Mouse (Mus musculus) erythroblast, adult 5-6 weeks (primary cell): Measurements from ENCODE around the gene Clec9a. TPM values are rescaled to one million over a fixed set of nuclear protein-coding genes. Genes with fewer than 3 reads are reported as not detected.

Experiments used
- ATAC-seq: replicated peaks from 2 replicates; pipeline ENCODE4 v1.8.0; 2016; ENCODE audit warnings: moderate number of reproducible peaks, mild to moderate bottlenecking, moderate TSS enrichment, inconsistent platforms; ENCODE audit not compliant: poor library complexity, low FRiP score, severe bottlenecking
- total RNA-seq, 2 experiments: library from RNA; stranded (forward) in 1 of 2; stranded (reverse) in 1 of 2; fragments of 150-400 nt in 1 of 2; fragments of 200-764, 138-1000 nt in 1 of 2; gene quantifications; 2 replicates each; pipeline versions ENCODE4 v1.2.3 to v1.2.4; 2015 to 2017; ENCODE audit warnings: low replicate concordance in 2 of 2

Gene Clec9a
- 0.63 TPM in 1 of 2 replicates, not detected in the other for total RNA-seq (2015; ENCODE audit: low replicate concordance)
- 2.0 and 6.6 TPM in 2 replicates for total RNA-seq (2017; ENCODE audit: low replicate concordance)

- no peak for ATAC-seq
Measured at GRCm38 (mm10) chr6:129408562-129408961, at the start of gene Clec9a. TSS of gene Clec9a (plus strand) at chr6:129408862.

- no peak for ATAC-seq
Measured at GRCm38 (mm10) chr6:129359515-129359914, 49.1 kb upstream of the Clec9a start.

GRCm38 (mm10) chr6:129363942-129364341 lies 44.7 kb upstream of the Clec9a start:
- ATAC-seq: no peak

- ATAC-seq: peak; percentile 77
Measured at GRCm38 (mm10) chr6:129365959-129366359, 42.7 kb upstream of the Clec9a start.

DNA sequence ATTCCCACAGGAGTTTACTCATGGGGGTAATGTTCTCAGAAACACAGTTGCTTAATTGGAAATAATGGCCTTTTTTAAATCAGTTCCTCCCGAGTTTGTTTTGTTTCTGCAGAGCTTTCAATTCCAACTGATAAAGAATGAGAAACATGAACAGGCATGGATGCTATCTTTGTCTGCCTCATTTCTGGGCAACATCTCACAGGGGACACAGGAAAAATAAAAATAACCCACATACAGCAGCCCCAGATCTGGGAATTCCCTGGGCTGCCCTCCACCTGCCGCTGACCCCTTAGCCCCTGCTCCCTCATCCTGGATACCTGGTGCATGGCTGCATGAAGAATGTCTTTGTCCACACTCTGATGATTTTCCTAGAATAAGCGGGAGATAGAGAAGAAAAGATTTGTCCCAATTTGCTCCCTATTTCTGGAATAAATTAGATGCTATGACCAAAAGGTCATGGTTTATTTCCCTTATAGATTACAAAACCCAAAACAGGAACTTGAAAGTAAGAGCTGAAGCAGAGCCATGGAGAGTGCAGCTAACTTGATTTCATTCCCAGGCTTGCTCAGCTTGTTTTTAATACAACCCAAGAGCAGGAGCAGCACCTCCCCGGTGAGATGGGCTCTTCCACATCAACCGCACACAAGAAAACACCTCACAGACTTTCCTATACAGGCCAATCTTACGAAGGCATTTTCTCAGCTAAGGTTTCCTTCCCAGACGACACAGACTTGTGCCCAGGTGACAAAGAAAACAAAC lies 39.1 kb upstream of the Clec9a start:
- ATAC-seq: no peak

DNA sequence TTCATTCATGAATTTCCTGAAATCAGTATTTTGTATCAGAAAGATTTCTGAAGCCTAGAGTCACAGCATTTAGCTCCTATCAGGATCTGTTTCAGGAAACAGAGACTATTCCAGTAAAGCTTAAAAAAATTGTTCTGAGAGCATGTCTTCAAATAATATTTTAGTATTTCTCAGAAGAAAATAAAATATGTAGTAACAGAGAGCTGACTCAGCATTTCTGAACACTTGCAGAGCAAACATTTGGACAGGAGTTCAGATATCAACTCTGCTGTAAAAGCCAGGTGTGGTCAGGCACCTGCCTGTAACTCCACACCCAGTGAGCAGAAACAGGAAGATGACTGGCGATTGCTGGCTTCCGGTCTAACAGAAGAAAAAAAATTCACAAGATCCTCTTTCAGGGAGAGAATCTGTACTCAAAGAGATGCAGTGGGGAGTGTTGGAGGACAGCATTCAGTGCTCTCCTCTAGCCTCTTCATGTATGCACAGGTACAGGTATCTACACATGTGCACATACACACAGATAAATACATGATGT lies 33.7 kb upstream of the Clec9a start:
- no peak for ATAC-seq

GRCm38 (mm10) chr6:129380454-129380853 lies 28.2 kb upstream of the Clec9a start:
- ATAC-seq: no peak

DNA sequence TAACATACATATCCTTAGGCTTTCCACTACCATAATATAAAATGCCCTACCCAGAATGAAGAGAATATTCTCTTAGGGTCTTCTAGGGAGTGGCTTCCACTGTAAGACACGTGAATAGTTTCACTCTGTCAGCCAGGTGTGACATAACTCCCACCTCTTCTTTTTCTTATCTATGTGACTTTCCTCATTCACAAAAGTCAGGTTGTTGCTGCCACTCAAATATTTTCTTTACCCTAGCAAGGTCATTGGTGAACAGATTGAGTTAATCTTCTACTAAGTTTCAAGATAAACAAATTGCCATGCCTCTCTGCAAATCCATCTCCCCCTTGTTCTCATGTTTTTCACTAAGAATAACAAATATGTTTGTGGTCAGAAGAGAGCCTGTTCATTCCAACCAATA lies 26.9 kb upstream of the Clec9a start:
- no peak for ATAC-seq

GRCm38 (mm10) chr6:129383466-129383865 lies 25.2 kb upstream of the Clec9a start:
- no peak for ATAC-seq

DNA sequence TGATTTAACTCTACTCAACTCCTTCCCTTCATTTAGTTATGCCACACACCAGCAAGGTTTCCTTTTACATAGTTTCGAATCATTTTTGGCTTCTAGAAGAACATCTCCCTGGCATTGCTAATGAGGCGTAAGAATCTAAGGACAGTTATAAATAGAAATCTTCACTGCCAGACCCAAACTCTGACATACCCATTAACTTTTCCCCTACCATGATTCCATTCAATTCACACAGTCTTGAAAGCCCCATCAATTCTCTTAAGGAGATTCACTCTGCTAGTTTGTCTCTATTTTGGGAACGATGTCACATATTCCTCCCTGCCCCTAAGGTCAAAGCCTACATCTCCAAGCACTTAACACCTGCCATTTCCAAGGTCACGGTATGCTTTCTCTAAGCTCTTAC lies 23.7 kb upstream of the Clec9a start:
- no peak for ATAC-seq

- ATAC-seq: no peak
Measured at GRCm38 (mm10) chr6:129385774-129386173, 22.9 kb upstream of the Clec9a start, which contains the start of gene Clec12b. TSS of gene Clec12b (minus strand) at chr6:129385874.

- no peak for ATAC-seq
Measured at GRCm38 (mm10) chr6:129393087-129393720, 15.5 kb upstream of the Clec9a start.

DNA sequence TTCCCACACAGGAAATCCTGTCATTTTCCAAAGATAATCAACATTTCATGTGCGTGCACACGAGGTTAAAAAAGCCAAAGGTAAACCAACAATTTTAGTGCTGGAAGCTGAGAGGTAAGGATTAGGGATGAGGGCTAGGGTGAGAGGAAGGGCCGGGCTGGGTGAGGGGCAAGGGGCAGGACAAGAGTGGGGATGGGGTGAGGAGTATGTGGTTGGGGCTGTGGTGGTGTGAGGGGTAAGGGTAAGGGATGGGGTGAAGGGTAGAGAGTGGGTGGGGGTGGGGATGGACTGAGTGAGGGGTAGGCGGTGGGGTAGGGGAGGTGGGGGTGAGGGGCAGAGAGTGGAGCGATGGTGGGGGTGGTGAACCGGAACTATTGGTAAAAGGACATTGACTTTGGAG lies 14.9 kb upstream of the Clec9a start:
- ATAC-seq: no peak

- no peak for ATAC-seq
Measured at GRCm38 (mm10) chr6:129396997-129397396, 11.7 kb upstream of the Clec9a start, which contains the start of gene Clec1b. TSS of gene Clec1b (plus strand) at chr6:129397297.

DNA sequence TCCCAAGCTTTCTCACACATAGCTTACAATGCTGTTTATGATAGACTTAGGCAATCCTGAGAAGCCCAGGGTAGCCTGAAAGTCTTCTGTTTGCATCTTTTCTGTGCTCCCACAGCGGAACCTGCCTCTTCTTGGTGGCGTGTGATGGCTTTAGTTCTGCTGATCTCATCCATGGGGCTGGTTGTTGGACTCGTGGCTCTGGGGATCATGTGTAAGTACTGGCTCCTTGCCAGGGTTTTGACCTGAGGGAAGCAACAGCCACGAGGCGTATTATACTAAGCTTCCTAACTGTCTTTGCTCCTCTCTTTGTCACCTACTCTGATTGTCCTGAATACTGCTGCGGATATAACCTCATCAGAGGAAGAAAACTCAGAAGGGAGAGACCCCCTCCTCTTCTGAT lies 8.7 kb upstream of the Clec9a start:
- peak; percentile 35; the same call in 1 of the 2 replicates for ATAC-seq

- no peak for ATAC-seq
Measured at GRCm38 (mm10) chr6:129402404-129402803, 6.3 kb upstream of the Clec9a start.

- no peak for ATAC-seq
Measured at GRCm38 (mm10) chr6:129403391-129403790, 5.3 kb upstream of the Clec9a start.

DNA sequence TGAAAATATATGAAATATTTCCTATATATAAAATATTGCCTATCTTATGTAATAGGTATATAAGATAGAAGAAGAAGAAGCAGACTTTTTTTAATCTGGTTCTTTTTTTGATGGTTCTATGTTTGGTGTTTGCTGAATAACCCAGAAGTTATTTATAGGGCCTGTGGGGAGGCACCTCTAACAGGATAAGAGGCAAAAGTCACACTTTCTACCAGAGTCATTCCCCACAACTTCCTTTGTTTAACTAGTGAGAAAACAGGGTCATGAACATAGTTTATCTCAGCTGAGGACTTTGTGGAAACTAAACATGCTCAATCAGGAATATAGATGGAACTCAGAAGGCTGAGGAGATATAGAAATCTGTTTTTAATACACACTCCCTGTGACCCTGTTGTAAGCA lies 2.7 kb upstream of the Clec9a start:
- ATAC-seq: no peak

DNA sequence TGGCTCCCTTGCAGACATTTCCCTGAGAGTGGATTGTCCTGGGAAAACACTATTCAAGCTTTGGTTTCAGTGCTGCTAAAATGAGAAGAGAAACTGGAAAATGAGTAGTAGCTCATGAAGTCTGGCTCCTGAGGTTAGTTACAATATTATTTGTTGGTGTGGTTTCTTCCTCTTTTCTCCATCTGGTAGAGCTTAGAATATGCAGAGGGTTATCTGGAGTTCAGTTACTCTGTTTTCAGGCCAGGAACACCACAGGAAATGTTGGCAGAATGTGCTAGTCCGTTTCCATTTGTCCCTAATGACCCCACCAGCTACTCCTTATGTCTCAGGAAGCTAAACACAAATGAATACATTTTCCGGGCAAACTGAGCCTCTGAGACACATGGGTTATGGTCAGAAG lies 1.3 kb upstream of the Clec9a start:
- ATAC-seq: no peak

GRCm38 (mm10) chr6:129414177-129414576 lies 5.5 kb downstream of the Clec9a start:
- no peak for ATAC-seq

- no peak for ATAC-seq
Measured at GRCm38 (mm10) chr6:129422311-129422710, 13.6 kb downstream of the Clec9a start.
